Mouse (Mus musculus): Measurements from ENCODE around the gene Crhbp.

DNA sequence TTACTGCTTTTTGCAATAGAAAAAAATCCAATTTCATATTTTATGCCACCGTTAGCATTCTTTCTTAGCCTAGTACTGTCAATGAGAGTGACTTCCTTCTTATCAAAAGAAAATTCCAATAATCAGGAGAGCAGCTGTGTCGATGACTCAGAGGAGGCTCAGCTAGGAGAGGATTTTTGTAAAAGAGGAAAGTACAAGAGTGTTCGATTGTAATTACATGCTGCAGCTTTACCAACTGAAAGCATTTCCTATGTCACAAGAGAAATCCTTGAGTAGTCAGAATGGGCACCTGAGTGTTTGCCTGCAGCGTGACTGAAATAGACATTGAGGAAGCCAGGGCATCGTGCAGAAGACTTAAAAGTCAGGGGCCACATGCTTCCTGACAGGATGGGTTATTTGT, 5.2 kb downstream of the Crhbp start:
- no peak for TF ChIP-seq EP300 (IDR thresholded peaks at IDR 0.05; ENCODE audit: low read depth)
- no peak for TF ChIP-seq CTCF (IDR thresholded peaks at IDR 0.05; ENCODE audit: low read depth)
